Mouse (Mus musculus): ENCODE data around the gene Sympk. TPM values are rescaled to one million over a fixed set of nuclear protein-coding genes. Genes with fewer than 3 reads are reported as not detected.
A peak's percentile ranks its signal among the peaks of the same experiment; 100 is the strongest.

The Sympk gene
- polyA plus RNA-seq, 1 experiment from 2014 or later, result 35.6 TPM

- Histone ChIP-seq H3K27me3 (ENCODE audit: control insufficient read depth, insufficient read depth, low read length) (no peaks in the 10 kb centered on the region), H3K4me3 (ENCODE audit: low read depth, low read length) (peak within 1 kb of the TSS; percentile 100), H3K4me2 (ENCODE audit: low read depth) (peak within 1 kb of the TSS; percentile 93), H3K27ac (ENCODE audit: low read depth, low read length) (peak within 1 kb of the TSS; percentile 49; the same call in 1 of the 2 replicates), H3K9me3 (ENCODE audit: control insufficient read depth, low read length) (no peaks in the 10 kb centered on the region), H3K36me3 (ENCODE audit: control insufficient read depth, insufficient read depth, low read length) (peaks cover 10% of the 10 kb centered on the region), H3K4me1 (ENCODE audit: control insufficient read depth, insufficient read depth, low read length) (peaks cover 11% of the 10 kb centered on the region), H3K9ac (ENCODE audit: low read length) (peak within 1 kb of the TSS; percentile 97)
- ATAC-seq (ENCODE audit: insufficient read depth, low FRiP score, low TSS enrichment) (peak; percentile 98), DNase-seq (ENCODE audit: low spot score) (peak; percentile 99)
- 2% methylated on average over 60 of the region's 91 CpGs for WGBS
These were observed 51.8 kb downstream of the Sympk start, which contains the start of gene Dmwd for GRCm38 (mm10) chr7:19075723-19076585. Gene Dmwd, plus strand, starts transcription at chr7:19076227.

- ATAC-seq (ENCODE audit: insufficient read depth, low FRiP score, low TSS enrichment) (no peak), DNase-seq (ENCODE audit: low spot score) (no peak)
- peak overlapping the region; percentile 93 for H3K4me2 ChIP-seq (ENCODE audit: low read depth)
- H3K4me3 ChIP-seq (ENCODE audit: low read depth, low read length), result peak overlapping the region; percentile 100
- H3K9me3 ChIP-seq (ENCODE audit: control insufficient read depth, low read length), result no peaks in the 10 kb centered on the region
- H3K36me3 ChIP-seq (ENCODE audit: control insufficient read depth, insufficient read depth, low read length), result peaks cover 16% of the 10 kb centered on the region
- no peaks in the 10 kb centered on the region for H3K27me3 ChIP-seq (ENCODE audit: control insufficient read depth, insufficient read depth, low read length)
- H3K27ac ChIP-seq (ENCODE audit: low read depth, low read length), result peak overlapping the region; percentile 49; the same call in 1 of the 2 replicates
- peak overlapping the region; percentile 97 for H3K9ac ChIP-seq (ENCODE audit: low read length)
- WGBS, result under 1% methylated on average over 20 of the region's 22 CpGs
- peaks cover 11% of the 10 kb centered on the region for H3K4me1 ChIP-seq (ENCODE audit: control insufficient read depth, insufficient read depth, low read length)
These were observed 52.4 kb downstream of the Sympk start for GRCm38 (mm10) chr7:19076586-19076991.

- peak overlapping the region; percentile 97; the same call in 1 of the 2 replicates for H3K9ac ChIP-seq (ENCODE audit: low read length)
- no peaks in the 10 kb centered on the region for H3K27me3 ChIP-seq (ENCODE audit: control insufficient read depth, insufficient read depth, low read length)
- no peak overlapping the region for H3K27ac ChIP-seq (ENCODE audit: low read depth, low read length)
- 83% methylated on average over 14 of the region's 14 CpGs for WGBS
- H3K4me3 ChIP-seq (ENCODE audit: low read depth, low read length), result peak overlapping the region; percentile 100; the same call in 1 of the 2 replicates
- ATAC-seq (ENCODE audit: insufficient read depth, low FRiP score, low TSS enrichment) (no peak), DNase-seq (ENCODE audit: low spot score) (no peak)
- peaks cover 11% of the 10 kb centered on the region for H3K4me1 ChIP-seq (ENCODE audit: control insufficient read depth, insufficient read depth, low read length)
- H3K36me3 ChIP-seq (ENCODE audit: control insufficient read depth, insufficient read depth, low read length), result peaks cover 22% of the 10 kb centered on the region
- H3K9me3 ChIP-seq (ENCODE audit: control insufficient read depth, low read length), result no peaks in the 10 kb centered on the region
- peak overlapping the region; percentile 93 for H3K4me2 ChIP-seq (ENCODE audit: low read depth)
These were observed 53.6 kb downstream of the Sympk start for GRCm38 (mm10) chr7:19077761-19078160.

- 85% methylated on average over 3 of the region's 3 CpGs for WGBS
- Histone ChIP-seq H3K27me3 (ENCODE audit: control insufficient read depth, insufficient read depth, low read length) (no peaks in the 10 kb centered on the region), H3K27ac (ENCODE audit: low read depth, low read length) (no peak overlapping the region), H3K4me2 (ENCODE audit: low read depth) (no peak overlapping the region), H3K4me1 (ENCODE audit: control insufficient read depth, insufficient read depth, low read length) (peaks cover 14% of the 10 kb centered on the region), H3K9ac (ENCODE audit: low read length) (no peak overlapping the region), H3K4me3 (ENCODE audit: low read depth, low read length) (no peak overlapping the region), H3K9me3 (ENCODE audit: control insufficient read depth, low read length) (no peaks in the 10 kb centered on the region), H3K36me3 (ENCODE audit: control insufficient read depth, insufficient read depth, low read length) (peaks cover 24% of the 10 kb centered on the region)
- ATAC-seq (ENCODE audit: insufficient read depth, low FRiP score, low TSS enrichment), result no peak
- DNase-seq (ENCODE audit: low spot score), result no peak
These were observed 54.6 kb downstream of the Sympk start for GRCm38 (mm10) chr7:19078732-19079131.

GRCm38 (mm10) chr7:19080451-19080950 is 56.3 kb downstream of the Sympk start:
- no peak overlapping the region for H3K4me3 ChIP-seq (ENCODE audit: low read depth, low read length)
- H3K4me2 ChIP-seq (ENCODE audit: low read depth), result no peak overlapping the region
- H3K9ac ChIP-seq (ENCODE audit: low read length), result no peak overlapping the region
- DNase-seq (ENCODE audit: low spot score), result no peak
- H3K9me3 ChIP-seq (ENCODE audit: control insufficient read depth, low read length), result no peaks in the 10 kb centered on the region
- H3K27me3 ChIP-seq (ENCODE audit: control insufficient read depth, insufficient read depth, low read length), result no peaks in the 10 kb centered on the region
- 84% methylated on average over 19 of the region's 19 CpGs for WGBS
- peaks cover 24% of the 10 kb centered on the region for H3K36me3 ChIP-seq (ENCODE audit: control insufficient read depth, insufficient read depth, low read length)
- no peak for ATAC-seq (ENCODE audit: insufficient read depth, low FRiP score, low TSS enrichment)
- H3K4me1 ChIP-seq (ENCODE audit: control insufficient read depth, insufficient read depth, low read length), result peaks cover 20% of the 10 kb centered on the region
- H3K27ac ChIP-seq (ENCODE audit: low read depth, low read length), result no peak overlapping the region

- Histone ChIP-seq H3K36me3 (ENCODE audit: control insufficient read depth, insufficient read depth, low read length) (peaks cover 24% of the 10 kb centered on the region), H3K4me1 (ENCODE audit: control insufficient read depth, insufficient read depth, low read length) (peaks cover 16% of the 10 kb centered on the region), H3K27ac (ENCODE audit: low read depth, low read length) (no peak overlapping the region), H3K4me2 (ENCODE audit: low read depth) (no peak overlapping the region), H3K9me3 (ENCODE audit: control insufficient read depth, low read length) (no peaks in the 10 kb centered on the region), H3K4me3 (ENCODE audit: low read depth, low read length) (no peak overlapping the region), H3K27me3 (ENCODE audit: control insufficient read depth, insufficient read depth, low read length) (no peaks in the 10 kb centered on the region), H3K9ac (ENCODE audit: low read length) (no peak overlapping the region)
- WGBS, result 83% methylated on average over 4 of the region's 4 CpGs
- DNase-seq (ENCODE audit: low spot score), result no peak
- no peak for ATAC-seq (ENCODE audit: insufficient read depth, low FRiP score, low TSS enrichment)
These were observed 58.0 kb downstream of the Sympk start for GRCm38 (mm10) chr7:19082171-19082570.

GRCm38 (mm10) chr7:19083096-19083495 is 58.9 kb downstream of the Sympk start:
- H3K4me1 ChIP-seq (ENCODE audit: control insufficient read depth, insufficient read depth, low read length), result peaks cover 11% of the 10 kb centered on the region
- H3K4me2 ChIP-seq (ENCODE audit: low read depth), result no peak overlapping the region
- H3K27me3 ChIP-seq (ENCODE audit: control insufficient read depth, insufficient read depth, low read length), result no peaks in the 10 kb centered on the region
- ATAC-seq (ENCODE audit: insufficient read depth, low FRiP score, low TSS enrichment) (no peak), DNase-seq (ENCODE audit: low spot score) (no peak)
- WGBS, result 58% methylated on average over 6 of the region's 6 CpGs
- peaks cover 24% of the 10 kb centered on the region for H3K36me3 ChIP-seq (ENCODE audit: control insufficient read depth, insufficient read depth, low read length)
- H3K9me3 ChIP-seq (ENCODE audit: control insufficient read depth, low read length), result no peaks in the 10 kb centered on the region
- H3K4me3 ChIP-seq (ENCODE audit: low read depth, low read length), result no peak overlapping the region
- H3K27ac ChIP-seq (ENCODE audit: low read depth, low read length), result no peak overlapping the region
- no peak overlapping the region for H3K9ac ChIP-seq (ENCODE audit: low read length)

- Histone ChIP-seq H3K36me3 (ENCODE audit: control insufficient read depth, insufficient read depth, low read length) (peaks cover 24% of the 10 kb centered on the region), H3K27me3 (ENCODE audit: control insufficient read depth, insufficient read depth, low read length) (no peaks in the 10 kb centered on the region), H3K9ac (ENCODE audit: low read length) (no peak within 1 kb of the TSS), H3K4me3 (ENCODE audit: low read depth, low read length) (no peak within 1 kb of the TSS), H3K9me3 (ENCODE audit: control insufficient read depth, low read length) (no peaks in the 10 kb centered on the region), H3K4me2 (ENCODE audit: low read depth) (no peak within 1 kb of the TSS), H3K27ac (ENCODE audit: low read depth, low read length) (no peak within 1 kb of the TSS), H3K4me1 (ENCODE audit: control insufficient read depth, insufficient read depth, low read length) (peaks cover 11% of the 10 kb centered on the region)
- 61% methylated on average over 10 of the region's 10 CpGs for WGBS
- ATAC-seq (ENCODE audit: insufficient read depth, low FRiP score, low TSS enrichment) (no peak), DNase-seq (ENCODE audit: low spot score) (no peak)
These were observed 59.5 kb downstream of the Sympk start, which contains the start of gene Dmpk for GRCm38 (mm10) chr7:19083701-19084100. Gene Dmpk, plus strand, starts transcription at chr7:19083849.
